Mouse (Mus musculus) liver, embryonic 11.5 days (tissue): ENCODE data around the gene 1700069L16Rik. TPM values are rescaled to one million over a fixed set of nuclear protein-coding genes. Genes with fewer than 3 reads are reported as not detected.
A peak's percentile ranks its signal among the peaks of the same experiment; 100 is the strongest.

Experiments
- ATAC-seq: fragments of 200-750 bp; cut with Nextera tagmentation; replicated peaks from 2 replicates; pipeline ENCODE4 v1.8.0; 2017; ENCODE audit warnings: moderate number of reproducible peaks, mild to moderate bottlenecking, moderate TSS enrichment, moderate library complexity; ENCODE audit not compliant: low FRiP score
- DNase-seq: peaks from one replicate; pipeline ENCODE4 v3.0.0-alpha.2; 2017; ENCODE audit warnings: low spot score
- H3K27ac ChIP-seq: fragments of 300-500 bp; sonication (generic); 2 replicates; pipeline ENCODE4 v1.5.1; 2014; ENCODE audit warnings: mild to moderate bottlenecking, low read depth, low read length, control low read depth
- H3K27me3 ChIP-seq: fragments of 300-500 bp; sonication (generic); replicated peaks from 2 replicates; pipeline ENCODE4 v1.6.1; 2014; ENCODE audit warnings: low read length, mixed read lengths; ENCODE audit not compliant: control insufficient read depth, insufficient read depth
- H3K36me3 ChIP-seq: fragments of 300-500 bp; sonication (generic); 2 replicates; pipeline ENCODE4 v1.6.1; 2014; ENCODE audit warnings: mild to moderate bottlenecking, low read length, moderate library complexity, mixed read lengths; ENCODE audit not compliant: control insufficient read depth, insufficient read depth
- H3K4me1 ChIP-seq: fragments of 300-500 bp; sonication (generic); replicated peaks from 2 replicates; pipeline ENCODE4 v1.6.1; 2014; ENCODE audit warnings: low read length, mixed read lengths; ENCODE audit not compliant: control insufficient read depth, insufficient read depth
- H3K4me2 ChIP-seq: fragments of 300-500 bp; sonication (generic); 2 replicates; pipeline ENCODE4 v1.6.1; 2014; ENCODE audit warnings: mild to moderate bottlenecking, control low read depth, moderate library complexity
- H3K4me3 ChIP-seq: fragments of 300-500 bp; sonication (generic); 2 replicates; pipeline ENCODE4 v1.5.1; 2014; ENCODE audit warnings: low read depth, low read length, control low read depth
- H3K9ac ChIP-seq: fragments of 300-500 bp; sonication (generic); 2 replicates; pipeline ENCODE4 v1.6.1; 2014; ENCODE audit warnings: low read depth, low read length, control low read depth
- H3K9me3 ChIP-seq: fragments of 300-500 bp; sonication (generic); 2 replicates; pipeline ENCODE4 v1.6.1; 2016; ENCODE audit warnings: low read length, inconsistent platforms, mixed read lengths; ENCODE audit not compliant: control insufficient read depth
- WGBS: fragments of 180-500 bp; shearing (Covaris S2); extraction: QIAGEN DNeasy Blood & Tissue Kit; methylation state at CpG from one replicate; pipeline ENCODE4 v1.1.7; 2014; 5-methylcytosine and 5-hydroxymethylcytosine counted together
- polyA plus RNA-seq: library from polyadenylated mRNA; unstranded; fragments of >200 nt; fragmentation: Nextera tagmentation; extraction: Ambion mirVana; gene quantifications from 2 replicates; pipeline ENCODE4 v1.2.1, GENCODE M21; 2014

1700069L16Rik gene
- polyA plus RNA-seq, 1 experiment from 2014 or later = not detected

DNA sequence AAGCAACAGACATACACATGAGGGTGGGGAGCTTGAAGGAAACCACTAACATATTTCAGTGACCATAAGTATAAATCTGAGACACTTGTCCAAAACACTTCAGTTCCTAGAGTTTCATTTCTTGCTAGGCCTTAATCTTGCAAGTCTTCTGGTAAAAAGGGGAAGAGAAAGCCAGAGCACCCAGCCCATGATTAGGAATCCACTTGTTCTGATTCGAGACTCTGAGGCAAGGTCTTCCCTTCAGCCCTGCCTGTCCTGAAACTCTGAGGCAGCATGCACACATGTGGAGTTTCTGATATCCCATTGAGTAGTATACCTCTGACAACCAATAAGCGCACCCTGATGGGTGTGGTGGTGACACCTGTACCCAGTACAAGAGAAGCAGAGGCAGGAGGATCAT lies 37.0 kb upstream of the 1700069L16Rik start:
- Histone ChIP-seq H3K27me3 (no peaks in the 10 kb centered on the region), H3K9me3 (no peaks in the 10 kb centered on the region), H3K36me3 (peaks cover 62% of the 10 kb centered on the region), H3K9ac (no peak overlapping the region), H3K27ac (no peak overlapping the region), H3K4me1 (no peaks in the 10 kb centered on the region), H3K4me2 (no peak overlapping the region), H3K4me3 (no peak overlapping the region)
- ATAC-seq (no peak), DNase-seq (no peak)
- WGBS = 87% methylated on average over 2 of the region's 2 CpGs

DNA sequence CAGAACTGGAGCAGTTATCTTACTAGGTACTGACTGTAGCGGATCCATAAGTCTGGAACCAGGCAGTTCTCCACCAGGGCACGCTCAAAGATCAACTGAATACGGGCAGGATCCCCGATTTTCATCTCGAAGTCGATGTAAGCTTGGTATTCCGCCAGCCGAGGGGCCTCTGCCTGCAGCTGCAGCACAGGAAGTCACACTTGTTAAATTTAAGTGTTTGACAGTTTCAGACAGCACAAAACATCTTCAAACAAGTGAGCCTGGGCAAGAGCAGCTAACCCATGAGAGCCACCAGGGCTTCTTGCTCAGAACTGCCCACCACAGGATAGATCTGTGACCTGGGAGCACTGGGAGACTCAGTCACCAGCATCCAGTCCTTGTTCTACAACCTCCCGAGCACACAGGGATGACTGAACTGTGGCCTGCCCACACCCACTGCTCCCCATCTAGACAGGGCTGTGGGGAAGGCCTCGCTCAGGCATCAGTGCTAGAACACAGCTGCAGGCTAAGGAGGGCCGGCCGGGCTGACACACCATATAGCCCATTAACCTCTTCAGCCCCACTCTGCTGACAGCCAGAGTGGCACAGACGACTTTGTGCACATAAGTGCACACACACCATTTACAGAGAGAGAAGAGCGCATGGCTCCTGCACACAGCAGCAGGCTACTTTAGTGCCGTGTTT lies 30.9 kb upstream of the 1700069L16Rik start:
- no peak for ATAC-seq
- H3K9me3 ChIP-seq = no peaks in the 10 kb centered on the region
- H3K4me1 ChIP-seq = no peaks in the 10 kb centered on the region
- peaks cover 79% of the 10 kb centered on the region for H3K36me3 ChIP-seq
- no peak overlapping the region for H3K4me2 ChIP-seq
- H3K27ac ChIP-seq = no peak overlapping the region
- DNase-seq = no peak
- H3K27me3 ChIP-seq = no peaks in the 10 kb centered on the region
- no peak overlapping the region for H3K4me3 ChIP-seq
- WGBS = 92% methylated on average over 15 of the region's 15 CpGs
- H3K9ac ChIP-seq = no peak overlapping the region

DNA sequence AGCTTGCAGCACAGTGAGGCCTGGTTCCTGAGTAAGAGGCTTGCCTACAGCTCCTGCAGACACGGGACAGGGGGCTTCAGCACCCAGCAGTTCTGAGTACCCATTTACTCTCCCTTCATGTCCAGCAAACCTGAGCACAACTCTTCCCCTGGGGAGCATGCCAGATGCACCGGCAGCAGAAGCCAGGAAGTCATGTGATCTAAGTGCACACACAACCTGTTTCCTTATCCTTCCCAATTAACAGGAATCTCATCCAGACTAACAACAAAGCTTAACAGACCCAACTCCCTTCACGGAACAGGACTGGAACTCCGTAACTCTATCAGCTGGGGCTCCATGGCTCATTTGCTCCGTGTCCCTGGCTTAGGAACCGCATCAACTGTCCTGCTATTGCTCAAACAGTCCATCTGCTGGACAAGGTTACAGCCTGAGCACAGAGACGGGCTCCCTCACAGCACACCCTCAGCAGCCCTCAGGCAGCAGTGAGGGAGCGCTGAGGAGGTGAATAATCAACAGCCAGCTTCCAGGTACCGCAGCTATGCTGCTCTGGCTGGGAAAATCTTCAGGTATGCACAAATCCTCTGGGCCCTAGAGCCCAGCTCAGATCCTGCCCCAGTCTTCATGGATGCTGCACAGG lies 27.1 kb upstream of the 1700069L16Rik start:
- Histone ChIP-seq H3K27ac (no peak overlapping the region), H3K4me3 (no peak overlapping the region), H3K9me3 (no peaks in the 10 kb centered on the region), H3K9ac (no peak overlapping the region), H3K36me3 (peaks cover 77% of the 10 kb centered on the region), H3K4me2 (no peak overlapping the region), H3K27me3 (no peaks in the 10 kb centered on the region), H3K4me1 (no peaks in the 10 kb centered on the region)
- 89% methylated on average over 9 of the region's 9 CpGs for WGBS
- no peak for ATAC-seq
- no peak for DNase-seq

GRCm38 (mm10) chr5:113748556-113749331 lies 24.2 kb upstream of the 1700069L16Rik start:
- DNase-seq (no peak), ATAC-seq (no peak)
- no peak overlapping the region for H3K4me2 ChIP-seq
- H3K27ac ChIP-seq = no peak overlapping the region
- no peaks in the 10 kb centered on the region for H3K9me3 ChIP-seq
- H3K36me3 ChIP-seq = peaks cover 85% of the 10 kb centered on the region
- no peak overlapping the region for H3K9ac ChIP-seq
- 93% methylated on average over 13 of the region's 13 CpGs for WGBS
- no peaks in the 10 kb centered on the region for H3K27me3 ChIP-seq
- H3K4me1 ChIP-seq = no peaks in the 10 kb centered on the region
- H3K4me3 ChIP-seq = no peak overlapping the region

- WGBS = 95% methylated on average over 5 of the region's 5 CpGs
- Histone ChIP-seq H3K27me3 (no peaks in the 10 kb centered on the region), H3K4me2 (no peak overlapping the region), H3K27ac (no peak overlapping the region), H3K4me1 (no peaks in the 10 kb centered on the region), H3K36me3 (peaks cover 85% of the 10 kb centered on the region), H3K9ac (no peak overlapping the region), H3K4me3 (no peak overlapping the region), H3K9me3 (no peaks in the 10 kb centered on the region)
- DNase-seq (no peak), ATAC-seq (no peak)
Measured at GRCm38 (mm10) chr5:113747629-113748028, 23.1 kb upstream of the 1700069L16Rik start.

GRCm38 (mm10) chr5:113737607-113738237 lies 13.2 kb upstream of the 1700069L16Rik start:
- DNase-seq = no peak
- no peak for ATAC-seq
- H3K9ac ChIP-seq = no peak overlapping the region
- no peak overlapping the region for H3K27ac ChIP-seq
- no peak overlapping the region for H3K4me3 ChIP-seq
- no peaks in the 10 kb centered on the region for H3K27me3 ChIP-seq
- no peak overlapping the region for H3K4me2 ChIP-seq
- peaks cover 34% of the 10 kb centered on the region for H3K36me3 ChIP-seq
- H3K4me1 ChIP-seq = peaks cover 14% of the 10 kb centered on the region
- no peaks in the 10 kb centered on the region for H3K9me3 ChIP-seq
- WGBS = 86% methylated on average over 11 of the region's 11 CpGs

DNA sequence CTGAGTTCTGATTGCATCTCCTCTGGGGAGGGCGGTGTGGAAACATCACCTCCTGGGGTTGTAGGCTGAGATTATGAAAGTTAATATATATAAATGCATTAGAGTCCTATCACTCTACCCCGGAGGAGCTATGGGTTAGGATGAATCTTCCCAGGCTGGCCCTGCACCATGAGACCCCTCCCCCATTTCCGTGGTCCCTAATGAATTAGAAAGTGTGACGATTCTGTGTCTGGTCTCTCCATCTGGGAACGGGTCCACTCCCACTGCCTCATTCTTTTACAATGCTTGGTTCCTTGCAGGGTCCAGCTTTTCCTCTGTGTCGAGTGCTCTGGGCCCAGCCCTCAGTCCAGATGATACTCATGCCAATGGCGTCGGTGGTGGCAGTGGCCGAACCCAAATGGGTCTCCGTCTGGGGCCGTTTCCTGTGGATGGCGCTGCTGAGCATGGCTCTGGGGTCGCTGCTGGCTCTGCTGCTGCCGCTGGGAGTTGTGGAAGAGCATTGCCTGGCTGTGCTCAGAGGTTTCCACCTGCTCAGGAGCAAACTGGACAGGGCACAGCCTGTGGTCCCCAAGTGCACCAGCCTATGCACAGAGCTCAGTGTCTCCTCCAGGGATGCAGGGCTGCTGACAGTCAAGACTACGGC lies 12.1 kb upstream of the 1700069L16Rik start:
- ATAC-seq = no peak
- WGBS = 41% methylated on average over 15 of the region's 15 CpGs
- Histone ChIP-seq H3K4me2 (peak overlapping the region; percentile 92), H3K9ac (peak overlapping the region; percentile 76), H3K36me3 (peaks cover 27% of the 10 kb centered on the region), H3K4me1 (peaks cover 14% of the 10 kb centered on the region), H3K27ac (no peak overlapping the region), H3K9me3 (no peaks in the 10 kb centered on the region), H3K27me3 (no peaks in the 10 kb centered on the region), H3K4me3 (peak overlapping the region; percentile 79)
- DNase-seq = no peak

DNA sequence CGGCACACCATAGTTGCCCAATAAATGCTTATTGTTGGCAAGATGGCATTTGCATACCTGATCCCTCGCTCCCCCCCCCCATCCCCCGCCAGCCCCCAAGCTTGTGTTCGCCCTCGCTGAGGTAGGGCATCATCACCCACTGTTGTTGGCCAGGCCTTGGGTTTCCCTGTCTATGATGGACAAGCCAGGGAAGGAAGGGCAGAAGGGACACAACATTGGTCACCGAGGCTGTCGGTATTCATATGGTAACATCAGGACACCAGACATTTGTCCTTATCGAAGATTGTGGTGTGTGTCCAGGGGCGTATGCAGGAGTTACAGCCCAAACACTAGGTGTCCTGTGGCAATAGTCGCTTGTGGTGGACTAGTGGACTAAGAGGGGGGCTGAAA lies 11.5 kb upstream of the 1700069L16Rik start:
- peaks cover 14% of the 10 kb centered on the region for H3K4me1 ChIP-seq
- peak overlapping the region; percentile 92 for H3K4me2 ChIP-seq
- peak overlapping the region; percentile 76 for H3K9ac ChIP-seq
- H3K27me3 ChIP-seq = no peaks in the 10 kb centered on the region
- DNase-seq (no peak), ATAC-seq (0 out of 2 replicates have a peak, but pooled peaks have one; percentile 3)
- peaks cover 23% of the 10 kb centered on the region for H3K36me3 ChIP-seq
- no peaks in the 10 kb centered on the region for H3K9me3 ChIP-seq
- WGBS = 4% methylated on average over 10 of the region's 10 CpGs
- H3K4me3 ChIP-seq = peak overlapping the region; percentile 79
- peak overlapping the region; percentile 90 for H3K27ac ChIP-seq
